Mouse (Mus musculus) right cerebral cortex, postnatal 14 days (tissue): Measurements from ENCODE around the gene Gm10638.

Experiments used
- DNase-seq: peaks from one replicate; pipeline ENCODE4 v3.0.0; 2022

Gene Gm10638

GRCm38 (mm10) chr8:86740899-86741298 lies 4.6 kb upstream of the Gm10638 start:
- no peak for DNase-seq

- DNase-seq, result no peak
Measured at GRCm38 (mm10) chr8:86741627-86742026, 3.9 kb upstream of the Gm10638 start.

DNA sequence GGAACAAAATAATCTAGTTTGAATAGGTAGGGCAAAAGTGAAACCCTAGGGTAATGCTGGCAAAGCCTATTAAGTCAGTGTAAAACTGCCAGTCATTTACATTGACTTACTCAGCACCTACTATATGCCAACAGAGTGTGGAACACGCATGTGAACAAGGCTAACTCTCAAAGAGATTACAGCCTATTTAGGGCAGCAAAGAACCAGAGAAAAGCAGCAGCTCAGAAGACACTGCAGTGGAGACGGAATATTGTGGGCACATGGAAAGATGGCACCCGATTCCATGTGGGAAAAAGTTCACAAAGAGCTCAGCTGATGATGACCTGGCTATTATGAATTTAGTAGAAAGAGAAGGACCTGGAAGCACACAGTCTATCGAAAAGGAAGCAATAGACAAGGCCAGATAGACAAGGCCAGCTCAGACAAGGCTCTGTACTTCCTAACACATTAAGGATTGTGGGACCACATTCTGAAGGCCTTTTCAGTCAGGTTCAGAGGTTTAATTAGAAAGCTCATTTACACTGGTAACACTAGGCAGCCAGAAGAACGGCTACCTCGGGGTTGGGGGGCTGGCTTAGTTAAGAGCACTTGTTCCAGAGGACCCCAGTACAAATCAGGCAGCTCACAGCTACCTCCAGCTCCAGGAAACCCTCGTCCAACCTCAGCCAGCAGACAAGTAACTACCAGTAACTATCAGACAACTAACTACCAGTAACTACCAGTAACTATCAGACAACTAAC lies 2.7 kb upstream of the Gm10638 start:
- no peak for DNase-seq

GRCm38 (mm10) chr8:86744313-86745220 lies 932 bp upstream of the Gm10638 start:
- no peak for DNase-seq

DNA sequence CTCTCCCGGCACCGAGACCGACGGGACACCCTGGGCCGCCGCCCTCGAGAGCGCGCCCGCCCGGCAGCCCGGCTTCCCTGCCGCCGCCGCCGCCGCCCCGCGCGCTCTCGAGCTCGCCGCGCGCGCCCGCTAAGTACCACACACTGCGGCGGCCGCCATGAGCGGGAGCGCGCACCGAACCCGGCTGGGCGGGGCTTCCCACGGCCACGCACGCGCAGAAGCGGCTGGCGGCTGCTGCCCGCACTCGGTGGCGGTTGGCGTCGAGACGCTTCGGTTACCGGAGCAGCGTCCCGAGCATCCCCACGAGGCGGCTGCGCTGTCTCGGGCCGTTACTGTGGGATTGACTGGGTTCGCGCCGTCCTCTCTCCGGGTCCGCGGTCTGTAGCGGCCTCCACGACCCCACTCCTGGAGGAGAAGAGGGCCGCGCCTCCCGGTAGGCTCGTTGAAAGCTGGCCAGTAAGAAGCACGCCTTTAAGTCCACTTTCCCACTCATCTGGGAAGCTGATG lies 489 bp downstream of the Gm10638 start:
- peak; percentile 94 for DNase-seq

- no peak for DNase-seq
Measured at GRCm38 (mm10) chr8:86746511-86746910, 1.0 kb downstream of the Gm10638 start.

DNA sequence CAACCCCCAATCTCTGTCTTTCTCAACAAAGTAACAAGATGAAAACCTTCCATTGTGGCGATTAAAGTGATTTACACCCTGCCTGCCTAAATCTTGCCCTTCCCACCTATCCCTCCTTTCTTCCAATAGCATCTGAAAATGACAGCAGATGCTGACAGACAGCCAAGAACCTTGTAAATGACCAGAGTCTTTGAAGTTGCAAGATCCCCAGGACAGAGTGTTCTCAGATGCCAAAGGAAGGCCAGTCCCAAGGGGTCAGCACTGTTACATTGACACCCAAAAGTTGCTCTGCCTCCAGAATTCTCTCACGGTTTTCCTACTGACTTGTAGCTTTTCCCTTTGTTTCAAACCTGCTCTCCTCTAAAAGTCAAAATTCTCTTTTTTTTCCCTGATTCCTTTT lies 4.3 kb downstream of the Gm10638 start:
- no peak for DNase-seq

- peak; percentile 23 for DNase-seq
Measured at GRCm38 (mm10) chr8:86756948-86757733, 11.6 kb downstream of the Gm10638 start.

DNA sequence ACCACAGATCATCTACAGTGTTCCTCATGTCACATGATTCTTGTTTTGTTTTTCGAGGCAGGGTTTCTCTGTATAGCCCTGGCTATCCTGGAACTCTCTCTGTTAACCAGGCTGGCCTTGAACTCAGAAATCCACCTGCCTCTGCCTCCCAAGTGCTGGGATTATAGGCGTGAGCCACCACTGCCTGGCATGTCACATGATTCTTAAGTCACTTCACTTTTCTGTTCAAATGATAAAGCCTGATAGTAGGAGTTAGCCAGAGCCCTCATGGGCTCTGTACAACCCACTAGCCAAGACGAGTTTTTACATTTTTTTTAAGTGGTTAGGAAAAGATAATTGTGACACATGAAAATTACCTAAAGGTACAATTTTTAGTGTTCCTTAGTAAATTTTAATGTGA lies 13.2 kb downstream of the Gm10638 start:
- DNase-seq, result no peak

DNA sequence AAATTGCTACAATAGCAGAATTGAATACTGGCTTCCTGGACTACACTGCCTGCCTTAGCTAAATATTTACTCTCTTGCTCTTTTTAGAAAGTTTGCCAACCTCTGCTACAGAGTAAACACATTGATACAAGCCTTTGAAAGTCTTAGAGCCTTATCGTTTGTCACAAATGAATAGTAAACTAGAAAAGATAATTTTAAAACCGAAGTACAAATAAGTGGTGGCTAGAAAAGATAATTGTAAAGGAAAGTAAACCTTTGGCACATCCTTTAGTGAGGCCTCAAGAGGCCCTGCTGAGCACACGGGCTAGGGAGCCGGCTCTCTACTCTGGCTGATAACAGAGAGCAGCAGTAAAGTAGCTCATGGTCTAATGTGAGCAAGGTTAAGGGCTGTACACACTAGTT lies 13.6 kb downstream of the Gm10638 start:
- no peak for DNase-seq

GRCm38 (mm10) chr8:86760746-86761145 lies 15.2 kb downstream of the Gm10638 start:
- DNase-seq, result no peak

- no peak for DNase-seq
Measured at GRCm38 (mm10) chr8:86762806-86763205, 17.3 kb downstream of the Gm10638 start.

- DNase-seq, result no peak
Measured at GRCm38 (mm10) chr8:86765155-86765554, 19.7 kb downstream of the Gm10638 start.

- no peak for DNase-seq
Measured at GRCm38 (mm10) chr8:86765669-86766068, 20.2 kb downstream of the Gm10638 start.

DNA sequence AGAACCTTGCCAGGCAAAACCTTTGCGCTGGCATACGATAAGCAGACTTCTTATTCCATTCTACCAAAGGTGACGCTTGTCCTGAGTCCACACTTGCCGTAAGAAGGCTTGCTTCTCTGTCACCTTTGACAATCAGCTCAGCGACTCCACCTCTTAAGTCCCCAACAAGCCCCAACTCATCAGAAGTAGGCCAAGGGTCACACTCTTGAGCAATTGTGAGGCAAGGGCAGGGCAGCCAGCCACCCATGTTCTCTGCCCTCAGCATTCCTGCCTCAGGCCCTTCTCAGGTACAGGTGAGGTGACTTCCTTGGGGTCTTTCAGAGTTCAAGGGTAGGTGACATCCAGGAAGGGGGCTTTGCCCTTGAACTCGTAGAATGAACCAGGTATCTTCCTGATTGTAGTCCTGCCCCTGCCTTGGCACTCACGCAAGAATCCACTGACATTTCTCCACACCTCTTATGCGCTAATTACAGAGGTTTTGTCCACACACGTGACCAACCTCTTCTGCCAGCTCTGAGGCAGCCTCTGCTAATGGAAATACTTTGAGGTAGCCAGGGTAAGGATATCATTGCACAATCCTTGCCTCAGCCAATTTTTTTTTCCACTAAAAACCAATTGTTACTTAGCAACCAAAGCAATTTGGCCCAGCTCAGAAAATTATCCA lies 21.2 kb downstream of the Gm10638 start:
- DNase-seq, result no peak

DNA sequence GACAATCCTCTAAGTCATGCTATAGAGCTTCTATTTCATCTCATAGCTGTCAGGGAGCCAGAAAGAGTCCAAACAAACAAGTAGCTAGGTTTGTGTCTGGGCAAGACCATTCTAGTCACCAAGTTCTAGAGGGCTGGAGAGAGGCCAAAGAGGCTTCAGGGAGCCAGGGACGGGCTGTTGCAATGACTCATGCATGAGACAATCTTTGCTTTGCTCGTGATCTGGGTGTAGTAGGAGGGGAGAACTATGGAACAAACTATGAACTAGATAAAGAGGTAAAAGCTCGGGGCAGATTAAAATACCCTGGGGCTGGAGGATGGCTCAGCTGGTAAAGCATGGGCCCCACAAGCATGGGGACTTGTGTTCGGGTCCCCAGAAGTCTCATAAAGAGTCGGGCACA lies 23.0 kb downstream of the Gm10638 start:
- DNase-seq, result peak; percentile 22

- no peak for DNase-seq
Measured at GRCm38 (mm10) chr8:86769945-86770715, 24.6 kb downstream of the Gm10638 start.

- DNase-seq, result no peak
Measured at GRCm38 (mm10) chr8:86779207-86779606, 33.7 kb downstream of the Gm10638 start.

- DNase-seq, result no peak
Measured at GRCm38 (mm10) chr8:86781094-86781493, 35.6 kb downstream of the Gm10638 start.

DNA sequence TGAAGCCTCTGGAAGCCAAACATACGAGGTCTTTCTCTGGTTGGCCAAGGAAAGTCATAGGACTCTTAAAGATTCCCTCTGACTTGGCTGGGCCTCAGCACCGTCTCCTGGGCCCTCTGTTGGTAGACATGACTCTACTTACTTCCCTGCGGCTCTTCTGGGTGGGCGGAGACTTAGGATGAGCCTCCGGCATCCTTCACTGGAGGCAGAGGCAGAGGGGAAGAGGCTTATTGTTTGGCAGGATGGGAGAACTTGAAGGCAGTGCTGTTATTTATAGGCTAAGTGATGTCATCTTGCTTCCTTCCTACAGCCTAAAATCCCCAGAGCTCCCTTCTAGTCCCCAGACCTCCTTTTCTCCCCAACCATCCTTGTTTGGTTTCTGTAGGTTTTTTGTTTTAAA lies 41.0 kb downstream of the Gm10638 start:
- DNase-seq, result no peak

DNA sequence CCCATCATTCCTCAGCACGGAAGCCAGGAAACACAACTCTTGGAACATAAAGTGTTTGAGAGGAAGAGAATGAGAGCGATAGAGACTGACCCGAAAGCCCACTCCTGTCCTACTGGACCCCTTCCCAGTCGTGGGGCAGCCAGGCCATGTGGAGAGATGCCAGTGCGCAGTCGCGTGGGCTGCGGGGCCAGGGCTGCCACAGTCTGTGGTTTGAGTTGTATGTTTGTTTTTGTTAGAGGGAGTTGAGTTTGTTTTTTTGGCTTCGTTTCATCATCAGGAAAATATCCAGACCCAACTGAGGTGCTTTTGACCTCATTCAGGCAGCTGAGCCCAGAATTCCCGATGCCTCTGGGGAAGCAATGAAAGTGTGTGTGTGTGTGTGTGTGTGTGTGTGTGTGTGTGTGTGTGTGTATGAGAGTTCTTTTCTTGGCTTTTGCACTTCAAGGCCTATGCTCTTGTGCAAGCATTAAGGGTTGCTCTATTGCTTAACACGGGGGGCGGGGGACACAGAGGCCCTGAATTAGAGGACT lies 42.5 kb downstream of the Gm10638 start:
- DNase-seq, result no peak
